Mouse (Mus musculus) thymus, adult 2 months (tissue): ENCODE measurements around the gene Hacl1. TPM values are rescaled to one million over a fixed set of nuclear protein-coding genes. Genes with fewer than 3 reads are reported as not detected.

Experiments
- DNase-seq: peaks from one replicate; pipeline ENCODE4 v3.0.0; 2021
- H3K27ac ChIP-seq: fragments of 200-500 bp; 2 replicates; pipeline ENCODE4 v1.5.1; 2012; ENCODE audit warnings: low read length, control low read depth; ENCODE audit not compliant: control insufficient read depth, insufficient read depth
- H3K27me3 ChIP-seq: fragments of 200-500 bp; 2 replicates; pipeline ENCODE4 v1.6.1; 2012; ENCODE audit warnings: mild to moderate bottlenecking, low read length, moderate library complexity, mixed read lengths; ENCODE audit not compliant: control insufficient read depth, insufficient read depth
- H3K36me3 ChIP-seq: fragments of 200-500 bp; 2 replicates; pipeline ENCODE4 v1.6.1; 2012; ENCODE audit warnings: mild to moderate bottlenecking, low read length, moderate library complexity; ENCODE audit not compliant: control insufficient read depth, insufficient read depth
- H3K4me1 ChIP-seq: fragments of 200-500 bp; replicated peaks from 2 replicates; pipeline ENCODE4 v1.6.1; 2012; ENCODE audit warnings: low read length; ENCODE audit not compliant: control insufficient read depth, insufficient read depth
- H3K4me3 ChIP-seq: fragments of 200-500 bp; 2 replicates; pipeline ENCODE4 v1.5.1; 2012; ENCODE audit warnings: mild to moderate bottlenecking, low read length, control low read depth, moderate library complexity; ENCODE audit not compliant: control insufficient read depth, insufficient read depth
- CTCF ChIP-seq: fragments of 200-500 bp; IDR thresholded peaks from 2 replicates; pipeline ENCODE4 v1.5.1; 2012; ENCODE audit warnings: mild to moderate bottlenecking, control low read depth, low read length, moderate library complexity, borderline replicate concordance; ENCODE audit not compliant: control insufficient read depth, poor library complexity, insufficient read depth; ENCODE audit errors: extremely low read depth
- POLR2A ChIP-seq: fragments of 200-500 bp; IDR thresholded peaks from 2 replicates; pipeline ENCODE4 v1.6.1; 2012; ENCODE audit warnings: mild to moderate bottlenecking, low read length, control low read depth, moderate library complexity; ENCODE audit not compliant: control insufficient read depth, poor library complexity, insufficient read depth; ENCODE audit errors: extremely low read depth
- WGBS: fragments of 180-500 bp; shearing (Covaris S2); methylation state at CpG from one replicate; pipeline ENCODE4 v1.1.7; 2018; 5-methylcytosine and 5-hydroxymethylcytosine counted together
- polyA plus RNA-seq: library from polyadenylated mRNA; depleted of rRNA; stranded (reverse); fragments of >200 nt; gene quantifications from 2 replicates; pipeline ENCODE4 v1.2.3, GENCODE M21; 2012; rRNA removed

Gene Hacl1
- polyA plus RNA-seq: 12.1 and 15.3 TPM in 2 replicates

DNA sequence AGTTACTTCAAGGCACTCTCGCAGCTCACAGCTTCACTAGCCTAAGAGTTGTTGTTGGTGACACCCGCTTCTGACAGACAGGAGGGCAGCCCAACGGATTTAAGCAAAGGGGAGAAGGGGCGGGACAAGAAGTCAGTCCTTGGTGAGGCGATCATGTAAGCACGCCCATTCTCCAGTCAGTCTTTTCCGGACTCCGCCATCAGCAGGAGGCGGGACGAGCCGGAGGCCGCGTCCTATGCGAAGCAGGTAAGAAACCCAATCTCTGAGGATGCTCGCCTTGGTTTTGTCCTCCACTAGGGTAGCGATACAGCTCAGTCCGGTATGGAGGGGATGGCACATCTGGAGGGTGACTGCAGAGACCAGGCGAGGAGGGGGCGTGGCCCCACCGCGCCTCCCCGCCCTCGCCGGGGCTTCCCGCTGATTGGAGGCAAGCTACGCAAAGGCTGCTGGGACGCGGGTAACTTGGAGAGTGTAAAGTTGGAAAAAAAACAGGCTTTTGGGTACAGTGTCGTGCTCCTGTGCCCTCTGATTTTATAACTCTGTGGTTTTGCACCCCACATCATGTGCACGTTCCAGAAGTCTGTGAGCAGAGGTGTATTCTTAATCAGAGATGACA, at the start of gene Hacl1, which contains the start of gene Btd:
Hacl1 (minus strand) TSS at position 397 of the 616 bp plus-strand sequence.
Btd (plus strand) TSS at position 139 of the 616 bp plus-strand sequence.
- Histone ChIP-seq H3K4me3 (peak within 1 kb of the TSS; percentile 65), H3K36me3 (no peaks in the 10 kb centered on the region), H3K4me1 (peaks cover 6% of the 10 kb centered on the region), H3K27ac (peak within 1 kb of the TSS; percentile 73), H3K27me3 (no peaks in the 10 kb centered on the region)
- under 1% methylated on average over 30 of the region's 30 CpGs for WGBS
- DNase-seq: peak; percentile 93
- TF ChIP-seq POLR2A (peak; percentile 70), CTCF (0 out of 2 replicates have a peak, but pooled peaks have one; percentile 68)

DNA sequence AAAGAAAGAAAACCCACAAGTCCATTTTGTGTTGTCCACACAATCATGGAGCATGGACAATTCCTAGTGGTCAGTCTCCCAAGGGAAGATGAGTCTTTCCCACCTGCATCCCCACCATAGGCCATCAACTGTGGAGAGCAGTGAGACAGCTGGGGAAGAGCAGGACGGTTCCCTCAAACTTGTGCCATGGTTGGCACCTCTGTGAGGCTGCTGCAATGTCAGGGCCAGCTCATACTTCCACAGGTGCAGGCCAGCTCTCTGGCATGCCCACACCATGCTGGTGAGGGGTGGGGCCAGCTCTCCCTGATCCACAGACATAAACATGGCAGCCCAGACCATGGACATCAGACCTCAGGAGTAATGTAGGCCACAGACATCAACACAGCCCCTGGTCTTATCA, 45.1 kb upstream of the Hacl1 start:
- Histone ChIP-seq H3K36me3 (no peaks in the 10 kb centered on the region), H3K27me3 (no peaks in the 10 kb centered on the region), H3K27ac (no peak overlapping the region), H3K4me3 (no peak overlapping the region), H3K4me1 (peaks cover 39% of the 10 kb centered on the region)
- TF ChIP-seq POLR2A (no peak), CTCF (no peak)
- WGBS: 67% methylated on average over 1 of the region's 1 CpGs
- DNase-seq: no peak

DNA sequence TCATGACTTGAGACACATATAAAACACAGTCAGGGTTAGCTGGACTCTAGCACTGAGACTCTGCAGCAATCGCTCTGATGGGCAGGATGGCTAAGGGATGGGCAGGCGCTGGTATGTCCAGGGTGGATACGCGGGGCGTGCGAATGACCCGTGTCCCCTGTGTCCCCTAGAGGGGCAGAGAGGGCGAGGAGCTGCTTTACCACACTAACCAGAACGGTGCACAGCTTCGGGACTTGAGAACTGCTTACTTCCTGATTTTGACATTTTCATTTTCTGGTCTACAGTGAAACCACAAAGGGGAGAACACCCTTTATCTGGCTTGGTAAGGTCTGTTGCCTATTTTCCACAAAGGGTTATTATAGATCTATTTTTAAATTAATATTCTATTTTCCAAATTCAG, 44.6 kb upstream of the Hacl1 start:
- 8% methylated on average over 10 of the region's 10 CpGs for WGBS
- no peaks in the 10 kb centered on the region for H3K27me3 ChIP-seq
- H3K36me3 ChIP-seq: no peaks in the 10 kb centered on the region
- no peak for DNase-seq
- no peak for TF ChIP-seq CTCF
- no peak for TF ChIP-seq POLR2A
- H3K27ac ChIP-seq: peak overlapping the region; percentile 14; the same call in 1 of the 2 replicates
- peak overlapping the region; percentile 41 for H3K4me3 ChIP-seq
- peaks cover 44% of the 10 kb centered on the region for H3K4me1 ChIP-seq

DNA sequence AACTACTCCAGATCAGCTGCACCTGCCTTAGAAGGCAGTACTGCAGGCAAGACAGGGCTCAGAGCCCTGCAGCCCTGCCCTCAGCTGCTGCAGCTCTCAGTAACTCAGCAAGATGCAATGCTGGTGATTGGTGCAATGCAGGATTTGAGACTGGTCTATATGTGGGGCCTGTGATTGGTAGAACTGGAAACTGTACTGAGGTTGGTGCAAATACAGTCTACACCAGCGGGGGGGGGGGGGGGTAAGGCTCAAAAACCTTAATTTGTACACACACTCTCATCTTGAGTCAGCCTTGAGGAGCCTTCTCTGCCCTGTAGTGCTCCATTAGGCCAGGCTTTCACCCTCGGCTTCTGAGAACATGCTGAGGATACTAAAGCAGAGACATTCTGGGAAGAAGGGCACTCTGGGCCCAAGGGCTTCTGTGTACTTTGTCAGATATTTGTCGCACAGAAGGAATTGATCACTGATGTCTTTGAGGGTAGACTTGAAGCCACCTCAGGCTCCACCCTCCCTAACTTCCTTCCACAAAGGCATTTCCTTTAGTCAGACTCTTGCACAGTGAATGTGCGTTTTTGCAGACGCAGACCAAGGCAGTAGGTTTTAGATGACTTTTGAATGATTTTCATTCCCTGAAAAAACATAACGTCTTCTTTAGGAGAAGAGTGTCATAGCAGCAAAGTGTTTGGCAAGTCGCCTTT, 43.4 kb upstream of the Hacl1 start:
- Histone ChIP-seq H3K27me3 (no peaks in the 10 kb centered on the region), H3K4me3 (no peak overlapping the region), H3K36me3 (no peaks in the 10 kb centered on the region), H3K27ac (peak overlapping the region; percentile 42; the same call in 1 of the 2 replicates), H3K4me1 (peaks cover 45% of the 10 kb centered on the region)
- TF ChIP-seq CTCF: no peak
- TF ChIP-seq POLR2A: no peak
- DNase-seq: no peak
- 9% methylated on average over 7 of the region's 7 CpGs for WGBS

DNA sequence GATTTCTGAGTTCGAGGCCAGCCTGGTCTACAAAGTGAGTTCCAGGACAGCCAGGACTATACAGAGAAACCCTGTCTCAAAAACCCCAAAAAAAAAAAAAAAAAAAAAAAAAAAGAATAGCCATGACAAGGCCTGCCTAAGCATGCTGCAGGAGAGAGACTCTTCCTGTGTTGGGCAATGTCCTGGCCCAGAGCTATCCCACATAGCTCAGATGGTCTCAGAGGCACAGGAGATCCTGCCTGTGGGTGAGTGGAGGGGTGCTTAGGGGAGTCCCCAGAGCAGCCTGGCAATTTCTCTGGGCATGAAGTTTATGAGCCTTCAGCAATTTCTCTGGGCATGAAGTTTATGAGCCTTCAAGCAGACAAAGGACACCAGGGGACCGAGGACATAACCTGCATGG, 42.5 kb upstream of the Hacl1 start:
- 90% methylated on average over 2 of the region's 2 CpGs for WGBS
- H3K4me3 ChIP-seq: no peak overlapping the region
- DNase-seq: no peak
- no peak for TF ChIP-seq POLR2A
- TF ChIP-seq CTCF: no peak
- H3K36me3 ChIP-seq: no peaks in the 10 kb centered on the region
- peaks cover 45% of the 10 kb centered on the region for H3K4me1 ChIP-seq
- no peaks in the 10 kb centered on the region for H3K27me3 ChIP-seq
- H3K27ac ChIP-seq: no peak overlapping the region

DNA sequence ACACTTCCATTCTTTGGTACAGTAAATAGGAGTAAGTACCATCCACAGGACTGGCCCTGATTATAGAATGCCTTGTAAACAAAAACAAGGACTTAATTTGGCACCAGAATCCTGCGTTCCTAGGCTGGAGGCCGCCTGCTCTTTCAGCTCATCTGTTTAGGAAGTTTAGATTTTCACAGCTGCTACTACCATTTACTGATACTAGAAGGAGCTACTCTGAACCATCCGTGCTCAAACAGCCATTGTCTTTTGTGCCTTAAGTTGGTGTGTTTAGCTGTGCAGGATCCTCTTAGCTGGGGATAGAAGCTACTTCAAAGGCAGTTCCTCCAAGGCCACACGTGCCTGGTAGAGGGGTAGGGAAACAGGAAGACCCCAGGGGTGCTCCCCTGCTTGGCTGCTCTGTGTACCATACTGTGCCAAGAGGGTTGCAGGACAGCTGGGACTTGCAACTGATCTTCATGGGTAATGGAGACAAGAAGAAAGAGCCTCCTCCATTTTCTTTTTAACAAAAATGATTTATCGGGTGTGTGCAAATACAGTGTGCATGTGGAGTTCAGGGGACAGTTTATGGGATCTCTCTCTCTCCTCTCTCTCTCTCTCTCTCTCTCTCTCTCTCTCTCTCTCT, 41.0 kb upstream of the Hacl1 start:
- TF ChIP-seq CTCF (no peak), POLR2A (no peak)
- no peak for DNase-seq
- WGBS: 45% methylated on average over 5 of the region's 5 CpGs
- no peaks in the 10 kb centered on the region for H3K36me3 ChIP-seq
- no peaks in the 10 kb centered on the region for H3K27me3 ChIP-seq
- H3K4me1 ChIP-seq: peaks cover 45% of the 10 kb centered on the region
- H3K27ac ChIP-seq: no peak overlapping the region; the same call in 1 of the 2 replicates
- H3K4me3 ChIP-seq: no peak overlapping the region
